Mouse (Mus musculus): Measurements from ENCODE around the gene Gm49336. TPM values are rescaled to one million over a fixed set of nuclear protein-coding genes. Genes with fewer than 3 reads are reported as not detected.

The Gm49336 gene
- polyA plus RNA-seq, 1 experiment: 26.1 TPM

DNA sequence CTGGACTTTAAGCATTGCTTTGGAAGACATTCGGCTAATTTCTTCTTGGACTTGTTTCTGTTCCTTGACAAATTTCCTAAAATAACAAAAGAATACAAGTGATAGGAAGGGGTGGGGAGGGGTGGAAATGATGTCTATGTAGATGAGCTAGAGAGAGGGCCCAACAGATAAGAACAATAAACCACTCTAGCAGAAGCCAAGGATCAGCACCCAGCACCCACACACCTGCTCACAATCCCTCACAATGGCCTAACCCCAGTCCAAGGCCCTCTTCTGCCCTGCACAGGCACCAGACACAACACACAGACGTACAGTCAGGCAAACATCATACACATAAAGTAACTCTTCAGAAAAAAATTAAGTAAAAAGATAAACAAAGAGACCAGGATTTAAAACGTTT, 12.8 kb downstream of the Gm49336 start:
- no peak for DNase-seq (ENCODE audit: low spot score)

DNA sequence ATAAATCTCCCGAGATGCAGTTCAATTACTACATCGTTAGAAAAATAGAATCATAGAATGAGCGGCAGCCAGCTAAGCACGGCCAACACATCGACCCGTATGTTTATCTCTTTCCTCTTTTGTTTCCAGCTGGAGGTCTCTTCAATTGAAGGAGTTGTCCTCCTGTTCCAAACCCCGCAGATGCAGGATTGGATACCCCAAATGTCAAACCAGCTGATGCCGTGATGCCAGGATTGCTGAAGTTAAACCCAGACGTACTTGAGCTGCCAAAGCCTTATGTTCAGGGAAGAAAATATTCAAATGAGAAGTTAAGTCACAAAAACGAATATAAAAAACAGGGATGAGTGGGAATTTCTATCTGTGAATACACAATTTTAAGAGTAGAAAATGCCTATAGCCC, 31.4 kb downstream of the Gm49336 start:
- no peak for DNase-seq (ENCODE audit: low spot score)

DNA sequence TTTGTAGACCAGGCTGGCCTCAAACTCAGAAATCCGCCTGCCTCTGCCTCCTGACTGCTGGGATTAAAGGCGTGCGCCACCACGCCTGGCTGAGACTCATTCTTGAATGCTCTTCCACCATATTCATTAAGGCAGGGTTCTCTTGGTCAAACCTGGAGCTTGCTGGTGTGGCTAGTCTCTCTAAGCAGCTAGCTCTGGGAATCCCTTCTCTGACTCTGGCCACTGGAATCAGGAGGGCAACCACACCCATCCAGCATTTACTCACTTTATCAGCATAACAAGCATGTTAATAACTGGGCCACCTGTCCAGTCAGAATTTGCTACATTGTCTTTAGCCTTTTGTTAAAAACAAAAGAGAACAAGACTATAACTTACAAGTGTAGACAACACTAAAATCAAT, 33.7 kb downstream of the Gm49336 start:
- DNase-seq (ENCODE audit: low spot score): no peak

DNA sequence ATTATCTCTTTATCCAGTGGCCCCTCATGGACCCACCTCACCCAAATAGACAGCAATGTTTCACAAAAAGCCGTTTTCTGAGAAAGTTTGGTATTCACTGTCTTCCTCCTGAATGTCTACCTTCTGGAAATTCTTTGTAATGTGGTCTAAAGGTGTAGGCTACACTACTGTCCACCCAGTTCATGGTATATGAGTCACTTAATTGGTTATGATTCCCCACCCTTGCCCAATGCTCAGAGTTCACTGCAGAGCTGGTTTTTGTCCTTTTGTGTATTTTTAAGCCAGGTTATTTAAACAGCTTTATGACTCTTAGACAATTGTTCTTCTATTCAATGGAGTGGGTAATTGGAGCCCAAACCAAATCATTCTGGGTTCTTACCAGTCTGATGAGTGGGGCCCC, 35.2 kb downstream of the Gm49336 start:
- DNase-seq (ENCODE audit: low spot score): no peak

DNA sequence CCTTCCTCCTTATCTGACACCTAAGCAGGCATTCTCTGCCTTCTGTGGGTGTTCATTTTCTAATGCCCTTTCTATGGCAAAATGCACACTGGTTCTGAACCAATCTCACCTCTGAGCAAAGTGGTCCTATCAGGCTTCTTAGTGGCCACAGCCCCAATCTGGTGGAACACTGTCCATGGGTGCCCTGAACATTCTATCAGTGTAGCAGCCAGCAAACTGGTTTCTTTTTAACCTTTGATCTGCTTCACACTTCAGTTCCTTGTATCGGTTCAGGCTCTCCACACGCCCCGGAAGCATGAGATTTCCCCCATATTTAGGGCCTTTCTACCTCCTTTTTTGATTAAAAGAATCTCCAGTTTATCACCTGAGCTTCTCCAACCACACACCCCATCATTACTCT, 36.3 kb downstream of the Gm49336 start:
- no peak for DNase-seq (ENCODE audit: low spot score)

DNA sequence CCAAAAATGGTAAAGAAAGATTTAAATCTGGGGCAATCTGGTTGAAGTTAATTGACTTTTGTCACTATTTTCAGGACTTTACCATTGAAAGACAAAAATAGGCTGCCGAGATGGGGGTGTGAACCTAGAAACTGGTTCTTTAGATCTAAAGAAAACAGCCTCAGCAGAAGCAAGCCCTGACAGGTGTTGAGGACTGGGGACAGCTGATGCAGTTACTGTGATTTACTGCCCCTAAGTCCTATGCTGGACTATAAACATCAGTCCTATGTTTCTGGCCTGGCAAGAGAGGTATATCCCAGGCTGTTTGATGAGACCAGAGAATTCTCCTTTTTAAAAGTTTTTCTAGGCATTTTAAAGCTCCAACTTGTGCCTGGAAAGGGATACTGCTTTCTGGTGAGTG, 37.3 kb downstream of the Gm49336 start:
- no peak for DNase-seq (ENCODE audit: low spot score)

DNA sequence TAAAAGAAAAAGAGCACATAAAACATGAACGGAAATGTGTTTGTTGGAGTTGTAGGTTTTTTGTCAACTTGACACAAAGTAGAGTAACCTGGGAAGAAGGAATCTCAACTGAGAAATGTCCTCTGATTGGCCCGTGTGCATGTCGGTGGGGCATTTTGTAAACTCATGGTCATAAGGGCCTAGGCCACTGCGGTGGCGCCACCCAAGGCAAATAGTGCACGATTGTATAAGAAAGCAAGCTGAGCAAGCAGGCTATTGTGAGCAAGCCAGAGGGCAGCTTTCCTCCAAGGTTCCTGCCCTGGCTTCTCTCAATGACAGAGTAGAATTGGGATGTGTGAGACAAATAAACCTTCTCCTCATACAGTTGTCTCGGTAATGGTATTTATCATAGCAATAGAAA, 42.1 kb downstream of the Gm49336 start:
- DNase-seq (ENCODE audit: low spot score): no peak

DNA sequence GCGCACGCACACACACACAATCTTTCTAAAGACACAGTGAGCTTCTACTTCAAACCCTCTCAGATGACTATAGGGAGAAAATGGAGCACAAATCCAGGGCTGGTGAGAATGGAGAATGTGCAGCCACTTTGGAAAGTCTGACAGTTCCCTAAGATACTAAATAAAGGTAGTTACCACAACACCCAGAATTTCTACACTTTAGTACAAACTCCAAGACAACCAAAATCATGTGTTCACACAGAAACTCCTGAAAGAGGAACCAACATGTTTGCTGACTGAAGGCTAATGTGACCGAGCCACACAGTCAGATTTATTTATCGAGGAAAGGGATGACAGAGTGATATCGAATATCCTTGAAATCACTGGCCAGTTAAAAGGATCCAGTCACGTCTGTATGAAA, 46.3 kb downstream of the Gm49336 start:
- no peak for DNase-seq (ENCODE audit: low spot score)

DNA sequence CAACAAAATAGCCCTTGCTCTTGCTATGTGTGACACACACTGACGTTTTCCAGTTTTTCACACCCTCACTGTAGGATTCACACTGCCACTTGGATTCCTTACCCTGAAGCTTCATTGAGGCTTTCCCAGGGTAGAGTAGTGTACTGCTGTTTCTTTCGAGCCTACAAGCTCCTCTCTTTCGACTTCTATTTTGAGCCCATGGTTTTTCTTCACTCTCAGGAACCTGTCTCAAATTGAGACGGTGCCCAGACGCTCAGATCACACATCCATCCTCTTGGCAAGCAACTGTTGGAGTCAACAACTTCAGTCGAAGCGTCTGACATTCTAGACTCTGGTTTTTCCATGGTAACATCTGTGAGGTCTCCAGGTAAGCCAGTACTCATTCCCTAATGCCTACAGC, 54.4 kb downstream of the Gm49336 start, which contains the start of gene Atp8a2:
Gene Atp8a2, minus strand, starts transcription at position 296 of the 400 bp plus-strand sequence.
- no peak for DNase-seq (ENCODE audit: low spot score)

DNA sequence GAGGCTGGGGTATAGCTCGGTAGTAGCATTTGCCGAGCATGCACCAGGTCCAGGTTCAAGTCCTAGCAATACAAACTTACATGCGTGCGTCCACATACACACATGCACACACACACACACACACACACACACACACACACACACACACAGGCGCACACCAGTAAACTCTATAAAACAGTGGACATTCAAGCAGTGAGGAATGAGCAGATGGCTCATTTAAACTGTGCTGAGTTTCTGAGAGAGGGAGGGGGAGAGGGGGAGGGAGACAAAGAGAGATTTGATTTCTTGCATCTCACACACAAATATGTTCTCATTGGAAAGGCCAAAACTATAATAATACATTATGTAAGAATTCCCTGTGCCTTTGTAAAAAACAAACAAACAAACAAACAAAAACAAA, 55.3 kb downstream of the Gm49336 start:
- no peak for DNase-seq (ENCODE audit: low spot score)

DNA sequence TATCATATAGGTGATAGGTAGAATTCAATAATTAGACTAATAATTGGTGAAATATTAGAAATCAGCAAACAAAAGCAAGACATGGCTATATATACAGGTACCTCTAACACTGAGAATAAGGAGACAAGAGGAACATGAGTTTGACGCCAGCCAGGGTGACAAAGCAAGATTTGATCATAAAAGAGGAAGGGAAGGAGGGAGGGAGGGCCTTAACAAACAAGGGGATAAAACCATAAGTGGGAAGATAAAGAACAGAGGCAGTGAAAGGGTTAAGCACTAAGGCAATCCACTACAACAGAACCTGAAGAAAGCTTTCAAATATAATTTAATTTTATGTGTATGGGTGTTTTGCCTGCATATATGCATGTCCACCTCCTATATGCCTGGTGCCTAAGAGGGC, 56.7 kb downstream of the Gm49336 start:
- DNase-seq (ENCODE audit: low spot score): no peak

DNA sequence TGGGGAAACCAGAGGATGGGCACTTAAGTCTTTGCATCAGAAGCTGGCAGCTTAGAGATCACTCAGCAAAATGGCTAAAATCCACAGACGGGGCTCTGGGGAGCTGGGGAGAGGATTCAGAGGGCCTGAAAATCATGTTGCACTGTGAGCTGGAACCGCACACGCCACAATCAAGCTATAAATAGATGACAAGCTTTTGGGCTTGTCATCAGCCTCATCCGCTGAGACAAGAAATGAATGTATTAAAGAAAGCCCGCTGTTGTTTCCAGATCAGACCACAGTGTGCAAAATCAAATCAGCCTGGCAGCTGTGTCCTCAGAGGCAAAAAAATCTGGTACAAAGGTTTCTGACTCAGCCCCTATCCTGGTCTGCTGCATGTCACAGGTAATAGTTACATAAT, 61.5 kb downstream of the Gm49336 start:
- DNase-seq (ENCODE audit: low spot score): no peak

DNA sequence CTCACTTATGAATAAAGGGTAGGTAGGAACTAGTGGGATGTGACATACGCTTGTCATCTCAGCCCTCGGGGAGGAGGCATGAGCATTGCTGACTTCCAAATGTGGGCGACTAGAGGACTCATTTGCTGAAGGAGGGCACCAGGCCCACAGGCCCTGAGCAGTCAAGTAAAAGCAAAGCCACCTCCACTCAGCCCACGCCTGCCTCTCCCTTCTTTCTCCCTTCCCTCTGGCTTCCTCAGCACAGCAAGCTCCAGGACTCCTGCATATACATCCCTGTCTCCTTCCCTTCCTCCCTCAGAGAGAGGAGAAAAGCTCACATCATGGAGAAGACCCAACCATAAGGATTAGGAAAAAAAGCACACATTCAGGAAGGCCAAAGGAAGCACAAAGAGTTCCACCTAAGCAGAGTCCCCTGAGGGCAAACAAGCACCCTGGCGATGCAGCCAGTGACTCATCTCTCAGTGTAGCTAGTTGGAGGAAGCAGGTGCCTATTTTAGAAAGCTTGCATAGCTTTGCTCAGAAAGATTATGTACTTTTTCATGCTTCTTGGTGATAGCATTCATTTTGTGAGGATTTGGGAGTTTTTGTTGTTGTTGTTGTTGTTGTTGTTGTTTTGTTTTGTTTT, 63.0 kb downstream of the Gm49336 start:
- DNase-seq (ENCODE audit: low spot score): no peak

DNA sequence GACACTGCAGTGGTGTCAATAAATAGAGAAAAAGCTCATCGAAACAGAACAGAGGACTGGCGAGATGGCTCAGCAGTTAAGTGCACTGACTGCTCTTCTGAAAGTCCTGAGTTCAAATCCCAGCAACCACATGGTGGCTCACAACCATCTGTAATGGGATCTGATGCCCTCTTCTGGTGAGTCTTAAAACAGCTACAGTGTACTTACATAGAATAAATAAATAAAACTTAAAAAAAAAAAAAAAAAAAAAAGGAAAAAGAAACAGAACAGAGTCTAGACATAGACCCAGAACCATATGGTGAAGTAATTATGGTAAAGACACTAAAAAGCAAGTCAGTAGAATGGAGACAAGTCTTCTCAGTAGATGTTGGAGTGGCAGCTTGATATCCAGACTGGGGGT, 70.0 kb downstream of the Gm49336 start:
- DNase-seq (ENCODE audit: low spot score): no peak

DNA sequence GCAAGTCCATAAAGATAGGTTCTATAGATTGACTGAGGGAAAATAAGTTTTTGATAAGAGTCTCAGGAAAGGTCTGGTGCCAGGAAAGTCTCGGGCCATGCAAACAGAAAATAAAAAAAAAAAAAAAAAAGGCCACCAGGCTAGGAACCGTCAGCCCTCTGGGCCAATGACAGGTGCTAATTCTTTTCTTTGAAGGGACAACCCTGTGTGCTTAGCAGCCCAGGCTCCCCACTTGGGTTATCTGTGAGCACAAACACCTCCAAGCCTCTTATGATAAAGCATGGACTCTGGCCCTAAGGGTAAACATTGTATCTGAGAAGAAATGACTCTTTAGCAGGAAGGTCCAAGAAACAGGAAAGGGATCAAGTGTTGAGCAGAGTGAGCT, 72.7 kb downstream of the Gm49336 start:
- no peak for DNase-seq (ENCODE audit: low spot score)

DNA sequence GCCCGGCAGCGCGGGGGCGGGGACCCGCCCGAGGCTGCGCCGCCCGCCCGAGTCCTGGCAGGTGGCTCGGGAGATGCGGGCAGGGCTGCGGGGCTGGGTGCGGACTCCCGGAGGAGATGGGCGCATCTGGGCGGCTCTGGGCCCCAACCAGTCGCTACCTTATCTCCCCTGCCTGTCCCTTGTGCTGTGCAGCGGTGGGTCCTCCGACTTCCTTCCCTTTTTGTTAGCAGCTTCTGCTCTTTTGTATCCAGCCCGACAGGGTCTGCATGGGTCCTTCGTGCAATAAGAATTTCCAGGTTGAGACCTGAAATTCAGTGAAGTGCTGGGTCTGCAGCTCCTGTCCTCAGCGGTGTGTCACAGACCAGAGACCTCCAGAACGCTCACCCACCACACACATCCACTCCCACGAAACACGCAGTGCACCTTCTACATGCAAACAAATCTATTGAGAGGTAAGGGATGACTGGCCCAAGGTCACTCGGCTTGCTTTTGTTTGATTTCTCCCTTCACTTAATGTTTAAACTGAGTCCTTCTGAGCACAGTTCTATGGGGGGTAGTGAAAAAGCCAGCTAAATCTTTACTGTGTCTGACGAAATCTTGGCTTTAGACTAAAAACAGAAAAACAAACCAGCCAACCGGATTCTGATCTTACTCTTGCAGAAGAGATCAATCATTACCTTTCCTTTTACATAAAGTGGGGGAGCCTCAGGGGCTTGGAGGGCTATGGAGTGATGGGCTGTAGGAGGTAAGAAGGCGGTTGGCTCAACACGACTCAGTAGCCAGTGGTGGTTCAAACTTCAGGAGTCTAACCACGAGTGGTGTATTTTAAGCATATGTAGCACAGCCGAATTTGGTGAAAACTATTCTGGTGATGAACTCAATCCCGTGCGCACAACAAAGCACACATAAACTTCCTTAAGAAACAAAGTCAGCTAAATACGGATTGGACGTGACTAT, 73.4 kb downstream of the Gm49336 start:
- no peak for DNase-seq (ENCODE audit: low spot score)

DNA sequence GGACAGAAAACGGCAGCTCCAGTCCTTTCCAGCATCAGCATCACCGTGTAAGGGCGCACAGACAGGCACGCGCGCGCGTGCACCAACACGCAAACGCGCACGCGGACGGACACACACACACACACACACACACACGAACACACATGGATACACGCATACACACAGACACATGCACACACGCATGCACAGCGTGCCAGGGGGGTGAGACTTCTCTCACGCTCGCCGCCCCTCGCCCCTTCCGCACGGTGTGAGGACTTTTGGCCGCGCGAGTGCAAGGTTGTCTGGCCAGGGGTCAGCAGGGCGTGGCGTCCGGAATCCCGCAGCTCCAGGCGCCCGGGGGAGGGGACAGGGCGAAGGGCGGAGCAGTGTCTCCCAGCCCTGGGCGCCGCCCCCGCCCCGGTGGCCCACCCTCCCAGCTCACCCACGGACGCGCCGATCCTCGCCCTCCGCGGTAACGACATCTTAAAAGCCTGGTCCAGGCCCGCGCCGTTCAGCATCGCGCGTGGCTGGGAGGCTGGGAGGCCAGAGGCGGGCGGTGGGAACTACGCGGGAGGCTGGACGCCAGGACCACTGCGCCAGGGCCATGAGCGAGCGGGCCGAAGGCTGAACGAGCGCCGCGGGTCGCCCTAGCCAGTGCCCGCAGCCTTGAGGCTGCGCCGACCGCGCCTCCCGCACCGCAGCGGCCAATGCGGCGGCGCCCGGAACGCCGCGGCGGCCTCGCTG, 74.3 kb downstream of the Gm49336 start:
- peak; percentile 50 for DNase-seq (ENCODE audit: low spot score)

DNA sequence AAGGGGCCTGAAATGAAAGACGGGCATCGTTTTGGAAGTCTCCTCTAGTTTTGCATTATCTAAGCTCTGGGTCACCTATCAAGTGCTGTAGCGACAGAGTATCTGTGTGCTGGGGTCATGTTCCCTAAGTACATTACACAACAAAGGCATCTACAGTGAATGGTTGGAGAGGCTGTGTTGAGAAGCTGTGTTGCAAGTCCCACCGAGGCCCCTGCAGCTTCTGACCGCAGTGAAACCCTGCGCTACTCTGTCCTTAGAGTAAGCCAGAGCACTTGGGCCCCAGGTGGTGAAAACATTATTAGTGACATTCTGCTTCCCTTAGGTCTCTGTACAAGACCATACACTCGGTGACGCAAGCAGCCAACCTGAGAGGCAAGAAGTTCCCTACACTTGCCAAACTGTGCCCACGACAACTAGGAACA, 74.8 kb downstream of the Gm49336 start:
- no peak for DNase-seq (ENCODE audit: low spot score)

DNA sequence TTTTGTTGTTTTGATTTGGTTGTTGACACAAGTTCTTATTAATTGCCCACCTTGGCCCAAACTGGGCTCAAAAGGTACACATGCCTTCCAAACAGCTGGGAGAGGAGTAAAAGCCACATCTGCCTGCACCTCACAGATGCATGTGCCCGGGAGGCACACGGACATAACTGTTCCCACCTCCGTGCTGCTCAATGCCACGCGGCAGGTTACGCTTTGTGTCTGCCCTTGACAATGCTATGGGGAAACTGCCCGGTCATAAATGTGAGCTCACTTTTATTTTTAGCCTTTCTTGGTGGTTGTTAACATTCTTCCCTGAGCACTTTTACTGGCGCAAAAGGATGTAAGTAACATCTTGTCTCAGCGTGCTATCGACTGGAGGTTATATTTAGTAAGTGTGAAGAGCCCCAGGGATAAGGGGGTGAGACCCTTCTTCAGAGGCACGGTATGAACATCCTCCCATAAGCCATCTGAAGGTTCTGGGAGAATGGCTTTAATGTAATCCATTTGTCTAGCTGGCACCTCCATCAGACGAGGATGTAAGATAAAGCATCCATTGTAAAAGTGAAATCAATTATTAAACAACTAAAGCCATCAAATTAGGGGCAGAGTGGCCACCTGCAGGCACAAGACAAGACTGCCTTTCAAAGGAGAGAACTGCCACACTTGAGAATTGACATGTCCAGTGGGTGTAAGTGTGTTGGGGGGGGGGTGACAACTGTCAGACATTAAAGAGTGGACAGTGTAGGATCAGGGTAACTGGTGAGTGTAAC, 78.8 kb downstream of the Gm49336 start:
- no peak for DNase-seq (ENCODE audit: low spot score)

DNA sequence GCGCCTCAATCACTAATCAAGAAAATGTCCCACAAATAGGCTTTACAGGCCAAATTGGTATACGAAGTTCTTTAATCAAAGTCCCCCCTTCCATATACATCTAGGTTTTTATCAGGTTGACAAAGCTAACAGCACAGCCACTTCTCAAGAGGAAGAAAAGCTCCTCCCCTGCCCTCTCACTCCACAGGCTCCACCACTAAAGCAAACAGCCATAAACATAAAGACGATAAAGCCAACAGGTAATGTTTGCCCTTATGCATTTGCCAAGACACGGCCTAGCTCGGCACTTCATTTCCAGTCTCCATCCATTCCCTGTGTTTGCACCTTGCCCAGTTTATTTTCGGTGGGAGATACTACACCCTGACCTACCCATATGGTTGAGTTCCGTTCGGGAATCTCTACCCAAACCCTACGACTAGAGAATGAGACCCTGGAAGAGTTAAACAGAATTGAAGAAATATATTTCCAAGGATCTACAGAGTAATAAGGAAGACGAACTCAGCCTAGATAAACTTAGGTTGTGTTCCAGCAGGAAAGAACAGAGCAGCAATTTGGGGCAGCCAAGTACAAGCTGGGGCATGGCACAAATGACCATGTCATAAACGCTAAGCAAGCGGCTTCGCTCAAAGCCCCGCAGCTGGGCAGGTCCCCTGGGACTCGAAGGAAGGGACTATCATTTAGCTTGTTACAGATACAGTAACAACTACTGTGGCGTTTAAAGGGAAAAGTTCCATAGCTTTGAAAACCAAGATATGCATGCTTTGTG, 80.3 kb downstream of the Gm49336 start:
- no peak for DNase-seq (ENCODE audit: low spot score)

DNA sequence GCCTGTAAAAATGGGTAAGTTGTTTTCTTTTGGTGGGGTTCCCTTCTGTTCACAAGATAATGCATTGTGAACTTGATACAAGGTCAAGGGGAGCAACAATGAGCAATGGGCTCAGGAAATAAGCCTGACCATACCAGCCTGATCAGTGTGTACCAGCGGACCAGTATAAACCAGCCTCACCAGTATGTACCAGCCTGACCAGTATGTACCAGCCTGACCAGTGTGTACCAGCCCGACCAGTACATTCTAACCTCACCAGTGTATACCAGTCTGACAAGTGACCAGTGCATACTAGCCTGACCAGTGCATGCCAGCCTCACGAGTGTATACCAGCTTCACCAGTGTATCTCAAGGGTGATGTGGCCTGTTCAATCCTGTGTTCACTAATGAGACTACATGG, 87.9 kb downstream of the Gm49336 start:
- no peak for DNase-seq (ENCODE audit: low spot score)
